Mouse (Mus musculus) left cerebral cortex, adult 11 months (tissue): ENCODE data around the gene Cc2d1b.
A peak's percentile ranks its signal among the peaks of the same experiment; 100 is the strongest.

Experiments used
- DNase-seq: peaks from one replicate; pipeline ENCODE4 v3.0.0; 2022; ENCODE audit warnings: low spot score

Gene Cc2d1b

GRCm38 (mm10) chr4:108619587-108620341, at the start of gene Cc2d1b:
Cc2d1b (plus strand) TSS chr4:108619940.
- peak; percentile 88 for DNase-seq

GRCm38 (mm10) chr4:108572644-108573043, 47.1 kb upstream of the Cc2d1b start:
- no peak for DNase-seq

- peak; percentile 93 for DNase-seq
Measured at GRCm38 (mm10) chr4:108578840-108579742, 40.6 kb upstream of the Cc2d1b start, which contains the start of the genes Prpf38a and Orc1. Prpf38a (minus strand) TSS chr4:108579336. Orc1 (plus strand) TSS chr4:108579423.

- no peak for DNase-seq
Measured at GRCm38 (mm10) chr4:108579743-108580411, 39.9 kb upstream of the Cc2d1b start.

- DNase-seq = no peak
Measured at GRCm38 (mm10) chr4:108593376-108593775, 26.4 kb upstream of the Cc2d1b start.

GRCm38 (mm10) chr4:108595785-108596184, 24.0 kb upstream of the Cc2d1b start:
- no peak for DNase-seq

- no peak for DNase-seq
Measured at GRCm38 (mm10) chr4:108598306-108598705, 21.4 kb upstream of the Cc2d1b start.

GRCm38 (mm10) chr4:108601870-108602269, 17.9 kb upstream of the Cc2d1b start:
- no peak for DNase-seq

GRCm38 (mm10) chr4:108608651-108609050, 11.1 kb upstream of the Cc2d1b start:
- no peak for DNase-seq

- no peak for DNase-seq
Measured at GRCm38 (mm10) chr4:108610935-108611334, 8.8 kb upstream of the Cc2d1b start.

- no peak for DNase-seq
Measured at GRCm38 (mm10) chr4:108618586-108618985, 1.2 kb upstream of the Cc2d1b start.

- DNase-seq = no peak
Measured at GRCm38 (mm10) chr4:108619165-108619564, 575 bp upstream of the Cc2d1b start.

- no peak for DNase-seq
Measured at GRCm38 (mm10) chr4:108620536-108620935, 796 bp downstream of the Cc2d1b start.

- DNase-seq = no peak
Measured at GRCm38 (mm10) chr4:108621504-108621903, 1.8 kb downstream of the Cc2d1b start.

- no peak for DNase-seq
Measured at GRCm38 (mm10) chr4:108627066-108627465, 7.3 kb downstream of the Cc2d1b start.

GRCm38 (mm10) chr4:108629363-108629880, 9.7 kb downstream of the Cc2d1b start:
- no peak for DNase-seq

- DNase-seq = no peak
Measured at GRCm38 (mm10) chr4:108630096-108630495, 10.4 kb downstream of the Cc2d1b start.

GRCm38 (mm10) chr4:108631616-108632015, 11.9 kb downstream of the Cc2d1b start:
- no peak for DNase-seq

- DNase-seq = no peak
Measured at GRCm38 (mm10) chr4:108633703-108634102, 14.0 kb downstream of the Cc2d1b start.

GRCm38 (mm10) chr4:108634696-108635095, 15.0 kb downstream of the Cc2d1b start:
- DNase-seq = no peak

- no peak for DNase-seq
Measured at GRCm38 (mm10) chr4:108635101-108635500, 15.4 kb downstream of the Cc2d1b start.

- no peak for DNase-seq
Measured at GRCm38 (mm10) chr4:108637721-108638120, 18.0 kb downstream of the Cc2d1b start.
